Mouse (Mus musculus): Measurements from ENCODE around the gene 2810408A11Rik. TPM values are rescaled to one million over a fixed set of nuclear protein-coding genes. Genes with fewer than 3 reads are reported as not detected.
"Not testable (repeated sequence)": the region's sequence is repeated elsewhere in the genome, so short reads cannot be mapped to it uniquely, and the experiment has no call there.

The 2810408A11Rik gene
- total RNA-seq, 4 experiments from 2014 or later, result 0.23 to 2.4 (median 0.71) TPM

GRCm38 (mm10) chr11:69880506-69880852 is 20.3 kb downstream of the 2810408A11Rik start:
- no peak for DNase-seq

GRCm38 (mm10) chr11:69879711-69880110 is 21.1 kb downstream of the 2810408A11Rik start:
- no peak for DNase-seq

- DNase-seq, result no peak
These were observed 21.8 kb downstream of the 2810408A11Rik start for GRCm38 (mm10) chr11:69878952-69879351.

GRCm38 (mm10) chr11:69878399-69878798 is 22.4 kb downstream of the 2810408A11Rik start:
- no peak for DNase-seq

GRCm38 (mm10) chr11:69877878-69878277 is 22.9 kb downstream of the 2810408A11Rik start, which contains the start of gene Tmem95:
TSS of gene Tmem95 (minus strand) at chr11:69878018.
- DNase-seq, result no peak

- DNase-seq, result peak; percentile 70
These were observed 23.9 kb downstream of the 2810408A11Rik start for GRCm38 (mm10) chr11:69876867-69877266.

- DNase-seq, result no peak
These were observed 24.6 kb downstream of the 2810408A11Rik start for GRCm38 (mm10) chr11:69876186-69876585.

GRCm38 (mm10) chr11:69872451-69872850 is 28.3 kb downstream of the 2810408A11Rik start:
- DNase-seq, result no peak

- DNase-seq, result no peak
These were observed 29.0 kb downstream of the 2810408A11Rik start for GRCm38 (mm10) chr11:69871822-69872221.

- no peak for DNase-seq
These were observed 30.3 kb downstream of the 2810408A11Rik start for GRCm38 (mm10) chr11:69870289-69871069.

- DNase-seq, result no peak
These were observed 33.5 kb downstream of the 2810408A11Rik start for GRCm38 (mm10) chr11:69867335-69867734.

GRCm38 (mm10) chr11:69865561-69865960 is 35.2 kb downstream of the 2810408A11Rik start:
- DNase-seq, result no peak

GRCm38 (mm10) chr11:69864138-69864860 is 36.5 kb downstream of the 2810408A11Rik start:
- no peak for DNase-seq

- not testable (repeated sequence) for DNase-seq
These were observed 37.1 kb downstream of the 2810408A11Rik start for GRCm38 (mm10) chr11:69863729-69864128.

- DNase-seq, result no peak
These were observed 42.4 kb downstream of the 2810408A11Rik start, which contains the start of gene Tnk1 for GRCm38 (mm10) chr11:69858113-69858998. TSS of gene Tnk1 (minus strand) at chr11:69858730.

- DNase-seq, result no peak
These were observed 45.4 kb downstream of the 2810408A11Rik start for GRCm38 (mm10) chr11:69855347-69855746.

- DNase-seq, result no peak
These were observed 46.1 kb downstream of the 2810408A11Rik start for GRCm38 (mm10) chr11:69854680-69855079.

- DNase-seq, result no peak
These were observed 46.8 kb downstream of the 2810408A11Rik start for GRCm38 (mm10) chr11:69853994-69854393.

- DNase-seq, result no peak
These were observed 50.0 kb downstream of the 2810408A11Rik start for GRCm38 (mm10) chr11:69850754-69851153.

- DNase-seq, result no peak
These were observed 50.9 kb downstream of the 2810408A11Rik start for GRCm38 (mm10) chr11:69849884-69850283.

GRCm38 (mm10) chr11:69849128-69849527 is 51.7 kb downstream of the 2810408A11Rik start:
- DNase-seq, result no peak

GRCm38 (mm10) chr11:69848021-69848420 is 52.8 kb downstream of the 2810408A11Rik start:
- DNase-seq, result no peak

All from adrenal gland, adult 8-10 months (tissue).